Mouse (Mus musculus): ENCODE results near the gene Art3. TPM values are rescaled to one million over a fixed set of nuclear protein-coding genes. Genes with fewer than 3 reads are reported as not detected.

Art3 gene
- total RNA-seq, 2 experiments from 2014 or later: 6.7 to 9.5 TPM

DNA sequence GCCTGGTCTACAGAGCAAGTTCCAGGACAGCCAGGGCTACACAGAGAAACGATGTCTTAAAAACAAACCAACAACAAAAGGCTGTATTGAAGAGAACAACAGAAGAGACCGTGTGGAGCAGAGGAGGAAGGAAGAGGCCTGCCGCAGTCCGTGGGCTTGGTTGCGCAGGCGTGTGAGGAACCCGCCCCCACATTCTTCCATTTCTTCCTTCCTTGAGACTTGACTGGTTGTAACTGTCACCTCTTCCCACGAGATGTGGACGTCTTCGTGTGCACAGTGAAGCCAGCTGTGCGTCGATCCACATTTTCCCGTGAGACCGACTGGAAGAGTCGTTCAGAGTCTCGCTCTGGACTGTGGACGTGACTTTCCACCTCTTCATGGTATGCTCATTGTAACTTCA lies 43.7 kb downstream of the Art3 start:
- DNase-seq (ENCODE audit: low spot score in 2 of 2): no peak

- DNase-seq (ENCODE audit: low spot score in 2 of 2): no peak
Measured at GRCm38 (mm10) chr5:92376795-92377405, 45.3 kb downstream of the Art3 start.

DNA sequence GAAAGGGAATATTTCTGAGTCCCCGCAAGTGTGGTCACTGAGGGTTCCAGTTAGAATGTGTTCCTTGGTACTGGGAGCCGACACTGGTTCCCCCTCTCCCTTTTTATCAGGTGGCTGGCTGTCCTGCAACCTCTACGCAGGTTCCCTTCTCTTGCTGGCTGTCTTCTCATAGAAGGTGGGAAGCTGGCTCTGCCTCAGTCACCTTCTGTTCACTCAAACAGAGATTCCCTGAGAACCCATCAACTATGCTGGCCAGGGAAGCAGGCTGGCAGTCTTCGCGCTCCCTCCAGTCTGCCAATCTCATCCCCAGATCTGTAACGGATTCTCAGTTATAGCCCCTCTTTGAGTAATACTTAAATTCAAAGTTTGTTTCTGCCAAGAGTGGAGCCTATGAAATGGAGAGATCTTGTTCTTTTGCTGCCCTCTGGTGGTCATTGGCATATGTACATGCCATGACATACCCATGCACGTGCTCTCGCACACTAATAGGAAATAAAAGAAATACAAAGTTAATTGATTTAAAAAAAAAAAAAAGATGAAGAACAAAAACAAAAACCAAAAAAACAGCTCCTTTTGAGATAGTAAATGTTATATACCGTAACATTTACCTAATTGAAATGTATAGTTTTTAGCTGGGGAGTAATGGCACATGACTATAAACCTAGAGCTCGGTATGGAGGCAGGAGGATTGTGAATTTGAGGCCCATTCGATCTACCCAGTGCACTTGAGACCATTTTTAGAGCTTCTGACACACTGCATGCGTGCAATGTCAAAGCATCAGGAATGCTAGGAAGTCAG lies 50.1 kb downstream of the Art3 start:
- DNase-seq (ENCODE audit: low spot score in 2 of 2): peak; percentile 82 to 88

DNA sequence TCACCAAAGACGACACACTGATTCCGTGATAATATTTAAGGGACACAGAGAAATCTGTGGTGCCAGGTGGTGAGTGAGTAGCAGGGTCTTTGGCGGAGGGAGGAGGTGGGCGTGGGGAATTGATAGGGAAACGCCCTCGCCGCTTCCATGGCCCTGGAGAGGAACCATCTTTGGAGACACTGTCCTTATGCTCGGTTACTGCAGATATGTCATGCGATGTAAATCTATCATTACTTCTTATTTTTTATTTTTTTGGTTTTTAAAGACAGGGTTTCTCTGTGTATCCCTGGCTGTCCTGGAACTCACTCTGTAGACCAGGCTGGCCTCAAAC lies 50.7 kb downstream of the Art3 start:
- no peak for DNase-seq (ENCODE audit: low spot score in 2 of 2)

DNA sequence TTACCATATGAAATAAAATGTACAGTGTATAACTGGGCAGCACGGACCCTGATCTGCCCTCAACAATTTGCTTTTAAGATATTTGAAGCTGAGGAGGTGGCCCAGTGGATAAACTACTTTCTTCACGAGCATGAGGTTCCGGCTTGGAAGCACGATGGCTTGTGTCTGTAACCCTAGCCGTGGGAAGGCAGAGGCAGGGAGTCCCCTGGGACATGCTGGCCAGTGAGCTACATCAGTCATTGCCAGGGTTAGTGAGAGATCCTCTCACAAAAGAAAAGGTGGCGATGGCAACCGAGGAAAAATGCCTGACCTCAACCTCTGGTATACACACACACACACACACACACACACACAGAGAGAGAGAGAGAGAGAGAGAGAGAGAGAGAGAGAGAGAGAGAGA lies 52.1 kb downstream of the Art3 start:
- DNase-seq (ENCODE audit: low spot score in 2 of 2): no peak

GRCm38 (mm10) chr5:92384855-92385254 lies 53.2 kb downstream of the Art3 start:
- no peak for DNase-seq (ENCODE audit: low spot score in 2 of 2)

DNA sequence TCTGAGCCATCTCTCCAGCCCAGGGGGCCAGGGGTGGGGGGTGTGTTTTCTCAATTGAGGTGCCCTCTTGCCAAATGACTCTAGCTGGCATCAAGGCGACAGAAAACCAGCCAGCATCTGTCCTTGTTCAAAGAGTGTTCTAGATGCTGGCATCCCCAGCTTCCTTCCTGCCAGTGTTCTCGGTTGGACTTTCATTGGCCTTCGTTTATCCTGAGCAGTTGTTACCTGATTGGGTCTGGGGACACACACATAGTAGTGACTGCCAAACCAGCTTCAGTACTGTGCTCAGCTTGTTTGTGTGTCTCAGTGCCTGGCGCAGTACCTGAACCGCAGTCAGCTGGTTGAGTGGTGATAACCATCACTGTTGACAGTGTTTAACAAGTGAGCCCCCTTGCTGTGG lies 54.5 kb downstream of the Art3 start:
- DNase-seq (ENCODE audit: low spot score in 2 of 2): no peak

DNA sequence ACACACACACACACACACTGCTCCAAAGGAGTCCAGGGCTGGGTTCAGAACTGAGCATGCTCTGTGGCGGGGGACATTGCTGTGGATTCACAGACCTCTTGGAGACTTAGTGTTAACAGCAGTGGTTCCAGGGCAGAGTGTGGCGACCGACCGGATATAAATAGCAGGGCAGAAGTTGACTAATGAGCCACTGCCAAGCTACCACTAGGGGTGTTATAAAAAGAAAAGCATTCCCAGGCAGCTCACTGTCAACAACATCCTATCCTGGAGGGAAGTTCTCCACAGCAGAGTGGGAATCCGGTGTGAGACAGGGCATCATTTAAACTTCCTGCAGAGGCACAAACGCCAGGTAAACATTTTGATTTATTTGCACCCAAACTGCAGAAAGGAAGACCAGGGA lies 55.0 kb downstream of the Art3 start:
- DNase-seq (ENCODE audit: low spot score in 2 of 2): no peak

DNA sequence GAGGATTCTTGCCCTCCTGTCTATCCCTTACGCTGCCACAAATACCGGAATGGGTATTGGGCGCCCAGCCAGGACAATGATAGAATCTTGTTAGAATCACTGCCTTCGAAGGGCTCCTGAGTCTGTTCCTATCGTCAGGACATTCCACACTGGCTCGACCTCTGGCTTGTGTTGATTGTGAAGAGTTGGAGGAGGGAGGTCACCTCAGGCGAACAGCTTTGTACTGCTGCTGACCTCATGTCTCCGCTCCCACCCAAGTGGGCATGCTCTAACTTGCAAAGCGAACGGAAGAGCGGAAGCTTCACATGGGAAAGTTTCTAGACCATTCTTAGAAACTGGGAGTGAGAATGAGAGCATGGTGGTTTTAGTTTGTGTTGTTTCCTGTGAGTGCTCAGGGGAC lies 55.8 kb downstream of the Art3 start:
- DNase-seq (ENCODE audit: low spot score in 2 of 2): no peak

DNA sequence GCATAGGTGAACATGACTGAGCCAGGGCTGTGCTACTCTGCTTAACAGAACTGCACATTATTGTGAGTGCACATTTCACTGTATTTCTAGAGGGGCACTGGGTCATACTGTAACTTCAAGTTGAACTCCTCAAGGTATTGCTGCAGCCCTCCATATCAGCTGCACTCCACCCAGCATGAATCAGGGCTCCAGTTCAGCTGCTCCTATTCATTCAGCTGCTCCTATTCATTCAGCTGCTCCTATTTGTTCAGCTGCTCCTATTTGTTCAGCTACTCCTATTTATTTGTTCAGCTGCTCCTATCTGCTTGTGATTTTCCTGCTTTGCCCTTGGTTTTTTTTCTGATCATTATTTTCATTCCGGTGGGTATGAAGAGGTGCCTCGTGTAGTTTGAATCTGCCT lies 58.4 kb downstream of the Art3 start:
- DNase-seq (ENCODE audit: low spot score in 2 of 2): no peak

GRCm38 (mm10) chr5:92390615-92391014 lies 59.0 kb downstream of the Art3 start:
- DNase-seq (ENCODE audit: low spot score in 2 of 2): no peak

DNA sequence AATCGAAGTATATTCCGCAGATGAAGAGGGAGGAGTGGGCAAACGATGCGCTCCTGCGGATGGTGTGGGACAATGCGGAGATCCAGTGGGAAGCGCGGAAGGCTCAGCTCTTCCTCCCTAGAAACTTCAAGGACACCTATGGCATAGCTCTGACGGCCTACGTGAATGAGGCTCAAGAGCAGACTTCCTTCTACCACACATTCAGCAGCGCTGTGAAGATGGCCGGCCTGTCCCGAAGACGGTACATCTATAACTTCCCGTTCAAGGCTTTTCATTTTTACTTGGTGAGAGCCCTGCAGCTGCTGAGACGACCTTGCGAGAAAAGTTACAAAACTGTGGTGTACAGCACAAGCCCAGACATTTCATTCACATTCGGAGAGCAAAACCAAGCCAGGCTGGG lies 60.9 kb downstream of the Art3 start:
- DNase-seq (ENCODE audit: low spot score in 2 of 2): no peak

DNA sequence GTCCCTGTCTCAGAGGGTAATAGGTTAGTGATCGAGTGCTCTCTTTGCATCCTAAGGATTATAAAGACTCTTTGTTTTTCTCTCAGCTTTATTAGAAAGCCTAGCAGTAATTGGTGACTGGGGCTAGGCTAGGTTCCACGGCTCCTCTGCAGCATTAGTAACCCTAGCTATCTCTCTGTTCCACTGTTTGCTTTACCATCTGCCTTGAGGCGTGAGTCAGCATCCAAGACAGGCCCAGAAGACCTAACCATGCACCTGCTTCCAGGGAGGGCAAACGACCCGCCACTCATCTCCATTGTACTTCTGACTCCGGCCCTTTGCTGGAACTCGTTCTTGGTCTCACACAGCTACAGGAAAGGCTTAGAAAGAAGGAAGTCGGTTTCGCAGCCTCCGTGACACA lies 62.2 kb downstream of the Art3 start:
- DNase-seq (ENCODE audit: low spot score in 2 of 2): no peak

DNA sequence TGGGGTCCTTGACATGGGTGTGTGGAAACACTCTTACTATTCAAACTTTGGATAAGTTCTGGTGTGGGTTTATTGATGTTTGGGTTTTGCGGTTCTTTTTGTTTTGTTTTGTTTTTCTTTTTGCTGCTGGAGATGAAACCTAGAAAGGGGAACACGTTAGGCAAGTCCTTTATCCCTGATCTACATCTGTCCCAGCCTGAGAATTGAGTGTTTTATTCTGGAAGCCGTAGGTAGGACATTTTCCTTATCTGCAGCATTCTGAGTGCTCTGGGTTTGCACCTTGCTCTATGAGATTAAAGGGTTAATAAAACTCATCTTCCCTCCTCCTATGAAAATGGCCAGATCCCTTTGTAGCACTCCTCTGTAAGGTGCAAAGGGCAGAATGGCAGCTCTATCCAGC lies 64.1 kb downstream of the Art3 start:
- no peak for DNase-seq (ENCODE audit: low spot score in 2 of 2)

DNA sequence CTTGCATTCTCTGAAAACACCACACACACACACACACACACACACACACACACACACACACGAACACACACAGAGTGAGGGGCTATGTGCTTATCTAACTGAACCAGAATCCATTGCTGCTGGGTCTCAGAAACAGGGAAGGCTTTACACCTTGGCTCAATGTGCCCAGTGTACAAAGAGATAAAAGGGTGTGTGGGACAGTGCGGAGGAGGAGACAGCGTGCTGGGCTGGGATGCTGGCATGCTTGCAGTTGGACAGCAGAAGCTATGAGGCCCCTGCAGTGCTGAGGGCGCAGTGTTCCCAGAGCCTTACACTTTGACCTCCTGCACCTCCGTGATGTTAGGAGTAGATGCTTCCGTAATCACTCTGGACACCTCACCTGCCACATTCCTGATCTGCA lies 64.8 kb downstream of the Art3 start:
- DNase-seq (ENCODE audit: low spot score in 2 of 2): no peak

GRCm38 (mm10) chr5:92398153-92398552 lies 66.5 kb downstream of the Art3 start:
- peak; percentile 71 to 77 for DNase-seq (ENCODE audit: low spot score in 2 of 2)

- DNase-seq (ENCODE audit: low spot score in 2 of 2): no peak
Measured at GRCm38 (mm10) chr5:92402816-92403215, 71.2 kb downstream of the Art3 start.

GRCm38 (mm10) chr5:92403562-92404399 lies 72.2 kb downstream of the Art3 start:
- DNase-seq (ENCODE audit: low spot score in 2 of 2): no peak

GRCm38 (mm10) chr5:92404400-92404678 lies 72.7 kb downstream of the Art3 start:
- no peak for DNase-seq (ENCODE audit: low spot score in 2 of 2)

DNA sequence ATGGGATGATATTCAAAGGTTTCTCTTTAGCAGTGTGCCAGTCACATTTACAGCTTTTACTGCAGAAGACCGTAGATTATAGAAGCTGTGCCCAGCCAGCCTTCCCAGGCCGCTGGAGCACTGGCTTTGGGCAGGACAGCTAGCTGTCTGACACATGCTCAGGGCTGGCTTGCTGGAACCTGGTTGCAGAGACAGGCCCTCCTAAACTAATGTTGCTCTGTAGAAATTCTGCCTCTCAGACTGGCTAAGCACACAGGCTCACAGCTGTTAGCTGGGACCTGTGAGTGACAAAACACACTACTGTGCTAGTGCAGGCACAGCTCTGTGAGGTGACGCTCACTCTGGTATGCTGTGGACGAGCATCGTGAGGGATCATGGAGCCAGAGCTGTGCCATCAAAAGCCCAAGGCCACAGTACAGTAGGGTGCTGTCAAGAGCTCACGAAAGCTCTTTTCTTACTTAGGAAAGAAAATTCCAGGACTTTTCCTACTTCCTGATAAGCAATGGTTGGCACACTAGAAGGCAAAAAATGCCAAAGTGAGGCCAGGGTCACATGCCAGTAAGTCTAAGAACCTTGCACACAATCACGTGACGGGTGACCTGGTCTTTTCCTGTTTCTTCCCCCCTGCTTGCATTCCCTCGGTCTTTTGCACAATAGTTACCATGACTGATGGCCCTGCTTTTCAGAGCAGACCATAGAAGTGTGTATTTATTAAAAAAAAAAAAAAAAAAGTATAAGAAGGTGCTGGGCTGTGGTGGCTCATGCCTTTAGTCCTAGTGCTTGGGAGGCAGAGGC lies 77.9 kb downstream of the Art3 start:
- no peak for DNase-seq (ENCODE audit: low spot score in 2 of 2)

DNA sequence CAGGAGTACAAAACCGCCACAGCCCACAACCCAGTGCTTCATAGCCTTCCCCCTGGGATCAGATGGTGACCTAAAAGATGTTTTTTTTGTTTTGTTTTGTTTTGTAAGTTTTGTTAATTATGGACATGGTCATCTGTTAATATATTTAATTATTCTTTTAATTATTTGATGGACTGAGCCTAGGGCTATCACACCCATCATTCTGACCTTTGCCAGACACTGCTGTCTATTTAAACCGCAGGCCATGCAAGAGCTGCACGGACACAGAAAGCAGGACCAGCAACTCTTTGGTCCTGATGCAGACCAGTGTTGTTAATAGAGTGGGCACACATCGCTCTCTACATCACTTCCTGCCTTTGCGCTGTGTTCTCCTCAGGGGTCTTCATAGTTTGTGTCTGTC lies 78.9 kb downstream of the Art3 start:
- no peak for DNase-seq (ENCODE audit: low spot score in 2 of 2)
